Mouse (Mus musculus) thymus, postnatal 36 days (tissue): ENCODE measurements around the gene Gm21739.
"Not testable (repeated sequence)": the region's sequence is repeated elsewhere in the genome, so short reads cannot be mapped to it uniquely, and the experiment has no call there.

ENCODE experiments used
- DNase-seq, 2 experiments: peaks; one replicate each; pipeline ENCODE4 v3.0.0; 2022; ENCODE audit warnings: mixed read lengths in 2 of 2

Gene Gm21739

DNA sequence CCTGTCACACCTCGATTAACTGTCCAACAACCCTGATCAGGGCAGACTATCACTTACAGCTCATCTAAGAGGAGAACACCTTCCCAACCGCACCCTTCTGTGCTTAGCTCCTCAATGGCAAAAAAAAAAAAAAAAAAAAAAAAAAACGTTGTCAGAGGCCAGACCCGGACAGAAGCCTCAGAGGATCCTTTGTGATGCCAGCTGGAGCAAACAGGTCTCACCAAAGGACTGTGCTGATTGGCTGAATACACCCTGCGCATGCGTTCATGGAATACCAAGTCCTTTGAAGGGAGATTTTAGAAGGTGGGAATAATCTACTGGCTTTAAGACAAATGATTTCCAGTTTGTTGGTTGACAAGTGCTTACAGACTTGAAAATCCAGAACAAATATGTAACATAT lies at the start of gene Gm21739:
Gene Gm21739 (minus strand): TSS at position 101 of the 400 bp plus-strand sequence.
- DNase-seq = not testable (repeated sequence)
